Mouse (Mus musculus) frontal cortex, adult 2 months (tissue): ENCODE measurements around the gene Fxyd6. TPM values are rescaled to one million over a fixed set of nuclear protein-coding genes. Genes with fewer than 3 reads are reported as not detected.

Experiments
- DNase-seq, 2 experiments: peaks; one replicate each; pipeline ENCODE4 v3.0.0; 2022; ENCODE audit warnings: low spot score in 1 of 2; ENCODE audit errors: extremely low spot score in 1 of 2
- polyA plus RNA-seq: library from polyadenylated mRNA; depleted of rRNA; stranded (reverse); fragments of >200 nt; gene quantifications from 2 replicates; pipeline ENCODE4 v1.2.3, GENCODE M21; 2012

The Fxyd6 gene
- polyA plus RNA-seq, 1 experiment: 152 TPM

DNA sequence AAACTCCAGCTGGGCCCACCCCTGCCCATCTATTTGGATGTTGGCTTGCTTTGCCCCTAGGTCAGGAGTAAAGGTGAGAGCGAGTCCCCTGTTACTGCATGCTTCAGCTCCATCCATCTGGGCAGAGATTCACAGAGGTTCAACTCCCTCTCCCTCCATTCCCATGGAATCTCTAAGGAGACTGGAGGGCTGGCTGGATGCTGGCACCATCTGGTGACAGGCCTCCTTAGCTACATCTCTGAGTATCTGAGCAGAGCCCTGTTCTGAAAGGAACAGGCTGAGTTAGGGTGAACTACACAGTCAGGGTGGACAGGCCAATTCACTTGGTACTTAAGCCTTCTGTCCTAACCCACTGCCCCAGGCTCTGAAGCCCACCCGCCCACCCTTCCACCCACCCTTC is 40.6 kb downstream of the Fxyd6 start:
- DNase-seq: no peak

DNA sequence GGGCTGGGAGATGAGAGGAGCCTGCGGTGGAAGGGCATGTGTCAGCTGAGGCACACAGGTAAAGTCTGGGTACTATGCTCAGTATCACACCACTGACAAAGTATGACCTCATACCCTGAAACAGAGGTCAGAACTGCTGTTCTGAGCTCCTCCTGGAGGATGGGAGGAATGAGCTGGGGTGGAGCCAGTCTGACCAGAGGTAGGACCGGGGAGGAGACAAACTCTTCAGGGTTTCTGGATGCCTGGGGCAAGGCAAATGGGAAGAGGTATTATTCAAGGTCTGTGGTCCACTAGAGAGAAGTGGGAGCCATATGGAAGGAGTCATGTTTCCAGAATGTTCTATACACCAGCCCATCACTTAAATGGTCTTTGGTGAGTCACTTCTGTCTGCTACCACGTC is 41.1 kb downstream of the Fxyd6 start:
- DNase-seq: no peak

DNA sequence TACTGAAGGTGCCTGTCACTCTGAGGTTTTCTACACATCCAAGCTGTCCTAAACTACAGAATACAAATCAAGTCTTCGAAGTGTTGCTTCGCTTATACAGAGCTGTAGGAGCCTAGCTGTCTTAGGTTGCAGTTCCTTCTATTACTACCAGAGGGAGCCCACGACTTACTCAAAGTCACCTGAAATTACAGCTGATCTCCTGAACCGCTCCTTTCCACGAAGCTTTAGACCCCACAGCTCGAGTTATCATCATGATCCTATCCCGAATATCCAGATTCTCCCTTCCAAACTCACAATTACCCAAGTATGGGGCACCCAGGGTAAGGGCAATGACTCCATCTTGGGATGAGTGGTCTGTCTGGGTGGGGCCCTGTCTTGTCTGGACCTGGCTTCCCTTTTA is 41.8 kb downstream of the Fxyd6 start:
- peak in 1 of 2 experiments; percentile 83 for DNase-seq

DNA sequence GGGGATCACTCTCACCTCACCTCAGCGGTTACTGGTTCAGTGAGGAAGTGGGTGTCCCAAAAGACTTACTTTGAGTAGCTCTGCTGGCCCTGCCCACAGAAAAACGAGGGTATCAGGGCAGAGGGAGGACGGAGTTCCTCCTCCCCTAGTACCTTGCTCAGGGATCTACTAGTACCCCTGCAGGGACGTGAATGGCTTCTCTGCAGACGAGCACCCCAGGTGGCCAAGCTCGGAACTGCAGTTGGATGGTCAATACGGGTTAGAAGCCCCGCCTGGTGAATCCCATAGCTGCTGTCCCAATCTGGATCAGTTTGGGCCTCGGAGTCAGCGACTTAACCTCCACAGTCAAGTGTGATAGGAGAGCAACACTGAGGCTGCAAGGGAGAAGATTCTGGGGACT is 42.3 kb downstream of the Fxyd6 start:
- peak; percentile 67 to 96 for DNase-seq

DNA sequence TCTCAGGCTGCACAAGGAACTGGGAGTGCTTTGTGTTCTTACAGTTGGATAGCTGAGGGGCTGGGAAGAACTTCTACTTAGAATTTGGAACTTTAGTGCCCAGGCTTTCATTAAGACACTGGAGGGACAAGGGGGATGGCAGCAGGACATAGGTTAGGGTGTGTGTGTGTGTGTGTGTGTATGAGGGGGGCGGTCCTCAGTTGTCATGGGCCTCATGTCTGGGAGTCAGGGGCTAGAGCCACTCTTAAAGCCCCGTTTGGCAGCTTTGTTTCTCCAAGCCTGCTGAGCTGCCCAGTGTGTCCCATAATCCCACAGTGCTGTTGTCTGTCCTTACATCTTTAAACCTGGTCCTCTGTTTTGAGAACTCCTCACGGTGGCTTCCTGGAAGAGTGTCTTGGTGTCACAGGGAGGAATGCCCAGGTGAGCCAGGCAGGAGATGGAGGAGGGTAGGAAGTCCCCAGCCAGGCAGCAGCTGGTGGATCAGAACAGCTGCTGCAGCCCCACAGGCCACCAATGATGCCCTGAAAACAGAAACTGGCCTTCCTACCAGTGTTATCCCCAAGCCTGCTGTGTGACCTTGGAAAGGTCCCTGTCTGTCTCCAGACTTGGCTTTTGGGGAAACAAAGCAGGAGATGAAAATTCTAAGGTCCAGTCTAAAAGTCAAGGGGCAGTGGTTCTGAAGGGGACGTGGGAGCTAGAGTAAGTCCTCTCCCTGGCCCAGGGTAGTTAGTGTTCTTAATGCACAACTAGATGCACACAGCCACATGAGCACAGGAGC is 42.9 kb downstream of the Fxyd6 start:
- DNase-seq: no peak

DNA sequence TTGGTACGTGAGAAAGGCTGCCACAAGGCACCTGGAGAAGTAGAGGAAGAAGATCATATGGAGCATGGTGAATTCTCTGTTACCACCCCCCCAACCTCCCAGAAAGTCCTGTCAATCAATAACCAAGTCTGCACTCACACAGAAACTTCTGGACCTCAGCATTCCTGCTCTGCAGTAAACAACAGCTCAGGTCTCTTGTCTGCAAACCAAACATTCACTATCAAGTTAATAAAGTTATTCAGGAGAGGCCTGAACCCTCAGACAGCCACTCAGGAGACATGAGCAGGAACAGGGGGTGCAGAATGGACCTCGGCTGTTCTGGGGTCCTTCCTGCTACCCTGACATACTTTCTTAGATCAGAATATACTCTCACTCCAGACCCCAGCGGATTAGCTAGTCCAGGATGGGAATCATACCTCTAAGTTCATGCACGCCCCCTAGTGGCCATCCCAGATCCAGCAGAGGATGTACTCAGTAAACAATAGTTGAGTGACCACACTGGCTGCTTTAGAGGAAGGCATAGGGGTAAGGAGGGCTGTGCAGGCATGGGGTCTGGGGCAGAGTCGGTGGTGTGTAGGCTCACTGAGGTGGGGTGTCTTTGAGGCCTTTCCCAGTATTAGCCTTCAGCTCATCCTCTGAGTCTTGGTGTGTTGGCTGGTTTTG is 43.6 kb downstream of the Fxyd6 start:
- no peak for DNase-seq

DNA sequence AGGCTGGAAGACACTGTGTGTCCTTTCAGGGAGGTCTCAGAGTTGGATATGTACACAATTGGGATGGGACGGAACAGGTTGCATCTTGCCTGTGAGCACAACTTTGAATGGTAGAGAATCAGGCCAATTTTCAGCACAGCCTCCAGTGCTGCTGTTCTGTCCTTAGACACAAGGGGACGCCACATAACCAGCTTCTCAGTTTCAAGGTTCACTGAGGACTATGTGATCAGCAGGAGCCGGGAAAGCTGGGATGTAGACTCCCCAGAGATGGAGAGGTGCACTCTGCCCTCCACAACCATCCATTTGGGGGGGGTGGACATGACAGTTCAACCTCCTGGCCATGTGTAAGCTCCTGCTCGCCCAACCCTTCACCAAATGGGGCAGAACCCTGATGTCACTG is 45.9 kb downstream of the Fxyd6 start:
- peak in 1 of 2 experiments; percentile 93 for DNase-seq

DNA sequence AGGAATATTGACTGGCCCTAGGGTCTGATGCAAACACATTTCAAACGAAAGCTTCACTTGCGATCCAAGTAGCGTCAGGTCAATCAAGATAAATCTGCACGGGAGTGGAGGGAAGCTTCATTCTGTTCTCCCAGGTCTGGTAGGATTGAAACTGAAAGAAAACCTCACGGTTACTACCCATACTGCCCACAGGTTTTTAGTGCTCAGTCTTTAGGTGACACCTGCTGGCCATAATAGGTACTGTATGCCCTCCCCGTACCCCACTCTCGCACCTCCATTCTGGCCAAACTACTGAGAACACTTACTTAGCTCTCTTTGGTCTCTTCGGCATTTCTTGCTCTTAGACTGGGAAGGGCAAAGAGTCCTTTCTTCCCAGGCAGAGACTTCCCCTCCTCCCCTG is 47.3 kb downstream of the Fxyd6 start:
- peak in 1 of 2 experiments; percentile 68 for DNase-seq

DNA sequence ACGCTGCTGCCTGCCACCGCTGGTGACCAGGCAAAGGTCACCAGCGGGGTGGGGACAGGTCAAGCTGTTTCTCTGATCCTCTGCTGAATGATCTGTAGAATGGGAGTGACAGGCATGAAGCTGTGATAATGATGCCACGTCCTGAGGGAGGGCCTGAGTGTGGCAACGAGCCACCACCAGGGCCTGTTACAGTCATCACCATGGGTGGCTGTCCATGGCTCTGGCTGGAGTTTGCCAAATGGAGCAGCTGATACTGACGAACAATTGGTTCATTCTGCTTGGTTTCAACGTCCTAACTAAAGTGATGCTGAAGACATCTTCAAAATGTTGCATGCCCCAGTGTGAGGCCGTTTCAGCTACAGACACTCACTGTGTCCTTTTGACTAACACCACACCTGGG is 48.3 kb downstream of the Fxyd6 start:
- no peak for DNase-seq

DNA sequence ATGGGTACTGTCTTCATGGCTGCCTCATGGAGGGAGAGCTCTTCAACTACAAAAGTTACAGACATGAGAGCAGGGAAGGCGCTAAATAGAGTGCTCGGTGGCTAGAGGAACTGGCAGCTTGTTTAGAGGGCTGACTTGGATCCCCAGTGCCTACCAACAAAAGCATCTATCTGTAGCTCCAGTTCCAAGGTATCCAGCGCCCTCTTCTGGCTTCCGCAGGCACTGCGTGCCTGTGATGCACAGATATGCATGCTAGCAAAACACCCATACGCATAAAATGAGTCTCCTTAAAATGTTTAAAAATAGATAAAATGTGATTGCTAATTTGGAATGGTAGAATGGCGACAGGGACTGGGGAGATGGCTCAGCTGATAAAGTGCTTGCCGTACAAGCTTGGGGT is 51.2 kb downstream of the Fxyd6 start:
- no peak for DNase-seq

DNA sequence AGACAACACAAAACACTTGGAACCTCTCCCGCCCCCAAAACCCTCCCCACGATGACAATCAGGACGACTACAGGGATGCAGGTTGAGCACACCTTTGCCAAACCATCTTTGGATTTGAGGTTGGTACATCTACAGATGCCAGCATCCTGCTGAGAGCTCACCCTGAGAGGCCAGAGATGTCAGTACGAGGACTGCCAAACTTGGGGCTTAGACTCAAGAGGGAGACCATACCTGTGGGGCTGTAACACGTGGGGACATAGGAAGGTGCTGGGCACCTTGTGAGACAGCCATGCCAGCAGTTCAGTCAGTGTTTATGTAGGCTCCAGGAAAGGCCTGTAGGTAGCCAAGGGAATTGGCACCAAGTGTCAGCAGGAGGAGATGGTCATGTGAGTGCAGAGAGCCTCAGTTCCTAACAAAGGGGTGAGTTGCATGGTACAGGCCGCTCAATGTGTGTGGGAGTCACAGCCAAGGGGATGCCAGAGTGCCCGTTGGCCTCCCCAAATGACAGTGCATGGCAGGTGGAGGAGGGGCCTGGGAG is 52.8 kb downstream of the Fxyd6 start:
- DNase-seq: no peak

DNA sequence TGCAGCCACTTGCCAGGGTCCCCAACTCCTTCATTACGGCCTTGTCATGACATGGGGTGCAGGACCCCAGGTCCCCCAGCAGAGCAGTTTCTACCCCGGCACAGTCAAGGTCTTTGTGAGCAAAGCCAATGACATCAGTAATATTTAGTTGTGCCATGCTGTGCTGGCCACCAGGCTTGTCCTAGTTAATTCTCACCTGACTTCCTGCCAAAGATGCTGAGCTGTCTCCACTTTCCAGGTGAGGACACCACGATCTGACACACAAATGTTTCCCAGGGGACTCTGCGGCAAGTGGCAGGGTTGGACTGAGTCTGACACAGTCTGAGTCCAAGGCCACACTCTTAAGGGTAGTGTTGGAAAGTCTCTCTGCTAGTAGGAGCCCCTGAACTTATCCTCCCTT is 56.5 kb downstream of the Fxyd6 start, which contains the start of gene Dscaml1:
Dscaml1 (plus strand) TSS at position 173 of the 400 bp plus-strand sequence.
- no peak for DNase-seq

DNA sequence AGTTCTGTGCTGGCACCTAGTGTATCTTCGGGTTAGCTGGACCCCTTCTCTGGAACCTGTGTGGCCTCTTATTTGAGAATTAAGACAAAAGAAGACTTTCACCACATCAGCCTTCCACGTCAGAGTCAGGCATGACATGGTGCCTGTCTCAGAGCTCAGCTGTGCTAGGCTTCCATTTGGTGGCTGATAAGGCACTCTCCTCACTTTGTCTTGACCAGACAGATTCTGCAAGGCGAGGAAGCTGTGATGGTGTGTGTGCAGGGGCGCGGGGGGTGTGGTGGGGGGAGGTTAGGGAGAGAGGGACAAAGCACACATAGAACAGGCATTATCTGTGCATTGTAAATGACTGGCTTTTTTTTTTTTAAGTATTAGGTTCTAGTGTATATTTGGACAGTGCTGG is 59.4 kb downstream of the Fxyd6 start:
- DNase-seq: no peak

DNA sequence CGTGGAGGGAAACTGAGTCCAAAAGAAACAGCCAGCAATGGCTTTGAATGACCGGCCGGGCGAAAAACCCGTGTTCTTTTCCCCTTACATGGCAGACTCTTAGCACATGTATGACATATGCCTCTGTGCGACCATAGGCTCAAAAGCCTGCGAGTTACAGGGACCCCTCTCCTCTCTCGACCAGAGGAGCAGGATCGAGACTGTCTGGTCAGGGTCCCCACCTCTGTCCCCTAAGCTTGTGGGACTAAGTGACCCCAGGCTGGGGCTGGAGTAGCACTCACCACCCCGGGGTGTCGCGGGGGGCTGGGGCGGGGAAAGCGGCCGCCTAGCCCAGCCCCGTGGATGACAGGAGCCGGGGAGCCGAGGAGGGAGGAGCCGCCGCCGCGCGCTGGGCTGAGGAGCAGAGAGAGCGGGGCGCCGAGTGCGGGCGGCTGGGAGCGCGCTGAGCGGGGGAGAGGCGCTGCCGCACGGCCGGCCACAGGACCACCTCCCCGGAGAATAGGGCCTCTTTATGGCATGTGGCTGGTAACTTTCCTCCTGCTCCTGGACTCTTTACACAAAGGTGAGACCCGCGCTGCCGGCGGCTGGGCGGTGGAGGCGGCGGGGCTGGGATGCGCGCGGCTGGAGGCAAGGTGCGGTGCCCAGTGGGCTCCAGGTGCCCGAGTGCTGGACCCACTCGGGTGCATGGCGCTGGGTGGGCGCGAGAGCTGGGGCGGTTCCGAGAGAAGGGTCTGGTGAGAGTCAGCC is 60.1 kb downstream of the Fxyd6 start:
- DNase-seq: peak in 1 of 2 experiments; percentile 73

DNA sequence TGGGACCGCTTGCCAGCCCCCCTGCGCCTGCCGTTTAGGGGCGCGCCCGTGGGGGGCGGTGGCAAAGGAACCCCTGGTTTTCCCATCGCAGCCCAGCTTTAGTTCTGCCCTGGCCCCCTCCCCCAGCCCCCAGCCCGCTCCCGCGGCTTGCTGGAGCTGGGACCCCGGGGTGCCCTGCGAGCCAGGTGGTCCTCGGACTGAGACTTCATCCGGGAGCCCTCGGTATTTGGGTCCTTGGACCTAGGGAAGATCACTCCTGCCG is 60.6 kb downstream of the Fxyd6 start:
- DNase-seq: no peak

DNA sequence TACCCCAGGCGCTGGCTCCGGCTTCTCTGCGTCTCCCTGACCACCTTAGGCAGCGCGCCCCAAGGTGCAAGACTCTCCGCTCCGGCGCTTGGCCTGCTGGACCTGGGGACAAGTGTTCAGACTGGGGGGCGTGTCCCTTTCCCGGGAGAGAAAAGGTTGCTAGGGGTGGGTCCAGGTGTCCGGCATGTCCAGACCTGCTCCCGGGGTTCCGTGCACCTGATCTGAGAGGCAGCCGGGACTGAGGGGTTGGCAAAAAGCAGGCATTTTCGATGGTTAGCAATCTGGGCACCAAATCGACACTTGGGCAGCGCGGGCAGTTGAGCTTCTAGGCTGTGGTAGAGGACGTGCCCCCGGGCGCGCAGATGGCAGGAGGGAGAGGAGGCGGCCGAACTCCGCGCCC is 61.2 kb downstream of the Fxyd6 start:
- no peak for DNase-seq

DNA sequence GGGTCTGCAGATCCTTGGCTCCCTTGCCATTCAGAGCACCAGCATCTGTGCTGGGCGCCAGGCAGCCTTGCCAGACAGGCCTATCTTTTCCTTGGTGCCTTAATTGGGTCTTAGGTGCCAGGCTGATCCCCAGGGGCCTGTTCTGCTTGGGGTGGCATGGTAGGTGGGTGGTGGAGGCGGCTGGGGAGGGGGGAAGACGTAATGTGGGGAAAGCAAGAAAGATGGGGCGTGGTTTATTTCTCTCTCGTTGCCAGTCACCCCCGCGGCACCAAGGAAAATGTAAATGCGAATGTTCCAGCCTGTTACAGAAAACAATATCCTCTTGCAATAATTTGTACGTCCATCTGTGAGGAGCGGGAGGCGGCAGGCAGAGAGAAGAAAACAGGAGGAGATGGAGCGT is 62.7 kb downstream of the Fxyd6 start:
- DNase-seq: peak in 1 of 2 experiments; percentile 68

DNA sequence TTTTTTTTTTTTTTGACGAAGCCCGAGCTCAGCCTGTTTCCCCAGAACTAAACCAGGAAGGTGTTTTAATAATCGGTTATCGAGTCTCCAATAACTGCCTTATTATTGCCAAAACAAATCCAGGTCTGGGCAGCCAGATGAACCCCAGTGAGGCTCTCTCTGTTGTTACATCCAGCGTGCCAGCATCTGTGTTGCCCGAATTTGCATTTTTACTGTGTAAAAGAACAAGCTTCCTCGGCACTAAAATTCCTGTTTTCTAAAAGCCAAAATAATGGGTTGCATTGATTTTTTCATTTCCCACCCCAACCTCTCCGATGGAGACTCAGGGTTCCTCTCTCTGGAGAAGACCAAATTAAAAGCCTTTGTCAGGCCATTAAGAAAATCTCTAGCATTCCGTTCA is 63.1 kb downstream of the Fxyd6 start:
- no peak for DNase-seq

DNA sequence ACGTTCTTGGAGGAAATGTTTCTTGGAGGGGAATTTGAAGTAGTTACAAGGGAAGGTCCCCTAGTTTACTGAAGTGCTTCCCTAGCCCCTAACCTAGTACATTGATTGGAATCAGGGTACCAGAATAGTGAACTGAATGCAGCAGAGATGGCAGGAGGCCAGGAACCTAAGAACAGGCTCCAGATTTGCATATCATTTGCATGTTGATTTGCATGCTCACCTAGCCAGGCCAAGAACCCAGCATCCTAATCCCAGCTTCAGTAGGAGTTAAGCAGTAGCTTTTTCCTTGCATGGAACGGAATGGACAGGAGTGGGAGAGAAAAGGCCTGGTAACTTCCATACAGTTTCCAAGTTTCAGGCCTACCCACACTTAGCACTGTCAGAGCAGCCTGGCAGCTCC is 64.2 kb downstream of the Fxyd6 start:
- DNase-seq: peak in 1 of 2 experiments; percentile 62

DNA sequence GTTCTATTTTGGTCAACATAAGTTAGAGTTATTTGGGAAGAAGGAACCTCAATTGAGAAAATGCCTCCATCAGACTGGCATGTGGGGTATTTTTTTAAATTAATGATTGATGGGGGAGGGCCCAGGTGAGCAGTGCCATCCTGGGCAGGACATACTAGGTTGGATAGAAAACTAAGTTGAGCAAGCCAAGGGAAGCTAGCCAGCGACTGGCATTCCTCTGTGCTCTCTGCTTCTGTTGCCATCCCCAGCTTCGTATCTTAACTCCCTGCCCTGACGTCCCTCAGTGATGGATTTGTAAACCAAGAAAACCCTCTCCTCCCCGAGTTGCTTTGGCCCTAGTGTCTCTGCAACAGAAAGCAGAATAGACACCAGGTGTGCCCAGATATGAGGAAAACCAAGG is 69.0 kb downstream of the Fxyd6 start:
- DNase-seq: no peak

DNA sequence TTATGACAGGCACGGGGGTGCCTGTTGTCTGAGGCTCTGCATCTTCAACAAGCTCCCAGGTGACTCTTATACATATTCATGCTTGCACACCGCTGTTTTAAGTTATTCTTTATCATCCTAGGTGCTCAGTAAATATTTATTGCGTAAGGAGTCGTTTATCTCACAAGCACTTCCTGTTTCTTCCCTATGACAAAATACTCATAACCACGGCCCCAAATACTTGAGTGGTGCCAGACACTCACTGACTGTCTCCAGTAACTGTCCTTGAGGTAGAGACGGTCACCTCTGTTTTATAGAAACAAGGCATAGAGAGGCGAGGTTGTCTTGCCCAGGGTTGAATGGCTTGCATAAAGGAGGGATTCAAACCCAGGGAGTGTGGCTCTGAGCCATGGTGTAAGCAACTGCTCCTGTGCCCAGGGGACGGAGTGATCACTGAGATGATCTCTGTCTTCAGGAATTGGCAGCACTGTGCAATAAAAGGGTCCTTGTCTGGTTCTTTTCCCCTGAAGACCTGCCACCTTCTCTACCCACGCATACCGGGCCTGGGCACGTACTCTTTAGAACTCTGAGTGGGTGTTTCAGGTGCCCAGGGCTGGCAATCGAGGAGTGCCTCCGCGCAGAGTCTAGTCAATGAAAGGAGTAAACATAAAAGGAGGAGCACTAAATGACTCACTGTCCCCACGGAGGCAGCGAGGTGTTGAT is 70.2 kb downstream of the Fxyd6 start:
- DNase-seq: no peak
